Mouse (Mus musculus) limb, embryonic 13.5 days (tissue): ENCODE measurements around the gene Myt1l. TPM values are rescaled to one million over a fixed set of nuclear protein-coding genes. Genes with fewer than 3 reads are reported as not detected.

Source experiments
- ATAC-seq: fragments of 200-750 bp; cut with Nextera tagmentation; 2 replicates; pipeline ENCODE4 v1.8.0; 2017; ENCODE audit warnings: low read depth, moderate number of reproducible peaks, moderate TSS enrichment; ENCODE audit not compliant: low FRiP score
- H3K27ac ChIP-seq: fragments of 300-500 bp; sonication (generic); 2 replicates; pipeline ENCODE4 v1.5.1; 2015; ENCODE audit warnings: inconsistent platforms, mild to moderate bottlenecking, moderate library complexity
- H3K27me3 ChIP-seq: fragments of 300-500 bp; sonication (generic); 2 replicates; pipeline ENCODE4 v1.6.1; 2015; ENCODE audit warnings: mild to moderate bottlenecking, inconsistent platforms
- H3K36me3 ChIP-seq: fragments of 300-500 bp; sonication (generic); 2 replicates; pipeline ENCODE4 v1.6.1; 2015; ENCODE audit warnings: inconsistent platforms, mild to moderate bottlenecking, moderate library complexity
- H3K4me1 ChIP-seq: fragments of 300-500 bp; sonication (generic); 2 replicates; pipeline ENCODE4 v1.6.1; 2015; ENCODE audit warnings: inconsistent platforms
- H3K4me2 ChIP-seq: fragments of 300-500 bp; sonication (generic); replicated peaks from 2 replicates; pipeline ENCODE4 v1.6.1; 2015; ENCODE audit warnings: inconsistent platforms, mild to moderate bottlenecking, moderate library complexity
- H3K4me3 ChIP-seq: fragments of 300-500 bp; sonication (generic); 2 replicates; pipeline ENCODE4 v1.5.1; 2015; ENCODE audit warnings: moderate library complexity, mild to moderate bottlenecking, inconsistent platforms
- H3K9ac ChIP-seq: fragments of 300-500 bp; sonication (generic); 2 replicates; pipeline ENCODE4 v1.6.1; 2015; ENCODE audit warnings: mild to moderate bottlenecking, inconsistent platforms
- H3K9me3 ChIP-seq: fragments of 300-500 bp; sonication (generic); 2 replicates; pipeline ENCODE4 v1.6.1; 2016; ENCODE audit warnings: inconsistent platforms
- WGBS: fragments of 180-500 bp; shearing (Covaris S2); methylation state at CpG from one replicate; pipeline ENCODE4 v1.1.7; 2015; 5-methylcytosine and 5-hydroxymethylcytosine counted together
- polyA plus RNA-seq: library from polyadenylated mRNA; unstranded; fragments of >200 nt; fragmentation: Nextera tagmentation; extraction: Ambion mirVana; gene quantifications from 2 replicates; pipeline ENCODE4 v1.2.1, GENCODE M21; 2015

Gene Myt1l
- polyA plus RNA-seq, 1 experiment from 2014 or later = 0.14 TPM

GRCm38 (mm10) chr12:29939261-29939671 is 411.1 kb downstream of the Myt1l start:
- Histone ChIP-seq H3K4me3 (peak overlapping the region; percentile 89), H3K9ac (peak overlapping the region; percentile 96), H3K27me3 (no peaks in the 10 kb centered on the region), H3K27ac (peak overlapping the region; percentile 96), H3K36me3 (peaks cover 13% of the 10 kb centered on the region), H3K4me1 (peaks cover 34% of the 10 kb centered on the region), H3K4me2 (peak overlapping the region; percentile 85), H3K9me3 (no peaks in the 10 kb centered on the region)
- 4% methylated on average over 8 of the region's 8 CpGs for WGBS
- no peak for ATAC-seq

- H3K27me3 ChIP-seq = no peaks in the 10 kb centered on the region
- WGBS = 64% methylated on average over 2 of the region's 2 CpGs
- H3K9ac ChIP-seq = no peak overlapping the region
- H3K4me2 ChIP-seq = no peak overlapping the region
- peaks cover 13% of the 10 kb centered on the region for H3K36me3 ChIP-seq
- no peaks in the 10 kb centered on the region for H3K9me3 ChIP-seq
- H3K4me1 ChIP-seq = peaks cover 51% of the 10 kb centered on the region
- H3K4me3 ChIP-seq = no peak overlapping the region
- ATAC-seq = no peak
- no peak overlapping the region for H3K27ac ChIP-seq
These were observed 414.3 kb downstream of the Myt1l start for GRCm38 (mm10) chr12:29942435-29942834.

- H3K9me3 ChIP-seq = no peaks in the 10 kb centered on the region
These were observed 416.5 kb downstream of the Myt1l start for GRCm38 (mm10) chr12:29944650-29945049.

GRCm38 (mm10) chr12:29945182-29945743 is 417.1 kb downstream of the Myt1l start:
- no peak overlapping the region for H3K4me2 ChIP-seq
- H3K27ac ChIP-seq = no peak overlapping the region; the same call in 1 of the 2 replicates
- no peak for ATAC-seq
- H3K27me3 ChIP-seq = no peaks in the 10 kb centered on the region
- H3K4me1 ChIP-seq = peaks cover 46% of the 10 kb centered on the region
- H3K9ac ChIP-seq = 0 out of 2 replicates have a peak overlapping the region, but pooled peaks have one; percentile 8
- H3K9me3 ChIP-seq = no peaks in the 10 kb centered on the region
- 71% methylated on average over 6 of the region's 6 CpGs for WGBS
- peaks cover 13% of the 10 kb centered on the region for H3K36me3 ChIP-seq
- H3K4me3 ChIP-seq = no peak overlapping the region

More at GRCm38 (mm10) chr12:29944650-29945049, 416.5 kb downstream of the Myt1l start:
- 80% methylated on average over 3 of the region's 3 CpGs for WGBS
- Histone ChIP-seq H3K4me1 (peaks cover 48% of the 10 kb centered on the region), H3K4me2 (no peak overlapping the region), H3K9ac (no peak overlapping the region), H3K4me3 (no peak overlapping the region), H3K36me3 (peaks cover 13% of the 10 kb centered on the region), H3K27me3 (no peaks in the 10 kb centered on the region), H3K27ac (no peak overlapping the region)
- no peak for ATAC-seq

- no peak overlapping the region for H3K9ac ChIP-seq
- no peaks in the 10 kb centered on the region for H3K27me3 ChIP-seq
- WGBS = 73% methylated on average over 6 of the region's 6 CpGs
- no peak for ATAC-seq
- peaks cover 57% of the 10 kb centered on the region for H3K4me1 ChIP-seq
- no peak overlapping the region; the same call in 1 of the 2 replicates for H3K27ac ChIP-seq
- no peaks in the 10 kb centered on the region for H3K9me3 ChIP-seq
- H3K4me3 ChIP-seq = no peak overlapping the region
- H3K36me3 ChIP-seq = no peaks in the 10 kb centered on the region
- H3K4me2 ChIP-seq = no peak overlapping the region
These were observed 422.9 kb downstream of the Myt1l start for GRCm38 (mm10) chr12:29951043-29951442.

GRCm38 (mm10) chr12:29951485-29951884 is 423.3 kb downstream of the Myt1l start:
- WGBS = 90% methylated on average over 5 of the region's 5 CpGs
- H3K27ac ChIP-seq = no peak overlapping the region
- H3K9ac ChIP-seq = no peak overlapping the region
- no peak overlapping the region for H3K4me2 ChIP-seq
- peaks cover 54% of the 10 kb centered on the region for H3K4me1 ChIP-seq
- no peaks in the 10 kb centered on the region for H3K36me3 ChIP-seq
- H3K9me3 ChIP-seq = no peaks in the 10 kb centered on the region
- no peak overlapping the region for H3K4me3 ChIP-seq
- no peak for ATAC-seq
- H3K27me3 ChIP-seq = no peaks in the 10 kb centered on the region

GRCm38 (mm10) chr12:29952102-29952501 is 423.9 kb downstream of the Myt1l start:
- Histone ChIP-seq H3K4me2 (no peak overlapping the region), H3K27me3 (no peaks in the 10 kb centered on the region), H3K27ac (no peak overlapping the region), H3K9me3 (no peaks in the 10 kb centered on the region), H3K9ac (no peak overlapping the region), H3K36me3 (peaks cover 5% of the 10 kb centered on the region; the same call in 1 of the 2 replicates), H3K4me1 (peaks cover 60% of the 10 kb centered on the region), H3K4me3 (no peak overlapping the region)
- 84% methylated on average over 6 of the region's 6 CpGs for WGBS
- no peak for ATAC-seq

GRCm38 (mm10) chr12:29953999-29954398 is 425.8 kb downstream of the Myt1l start:
- Histone ChIP-seq H3K36me3 (peaks cover 5% of the 10 kb centered on the region; the same call in 1 of the 2 replicates), H3K9me3 (no peaks in the 10 kb centered on the region), H3K4me2 (peak overlapping the region; percentile 19; the same call in 1 of the 2 replicates), H3K4me3 (no peak overlapping the region), H3K4me1 (peaks cover 67% of the 10 kb centered on the region), H3K27me3 (no peaks in the 10 kb centered on the region), H3K27ac (peak overlapping the region; percentile 39; the same call in 1 of the 2 replicates), H3K9ac (no peak overlapping the region)
- 42% methylated on average over 11 of the region's 11 CpGs for WGBS
- ATAC-seq = no peak

GRCm38 (mm10) chr12:29954464-29954863 is 426.3 kb downstream of the Myt1l start:
- Histone ChIP-seq H3K4me2 (no peak overlapping the region), H3K9me3 (no peaks in the 10 kb centered on the region), H3K36me3 (peaks cover 5% of the 10 kb centered on the region; the same call in 1 of the 2 replicates), H3K27ac (peak overlapping the region; percentile 39; the same call in 1 of the 2 replicates), H3K9ac (no peak overlapping the region), H3K4me1 (peaks cover 63% of the 10 kb centered on the region), H3K27me3 (no peaks in the 10 kb centered on the region), H3K4me3 (no peak overlapping the region)
- no peak for ATAC-seq
- 77% methylated on average over 3 of the region's 3 CpGs for WGBS

- Histone ChIP-seq H3K27me3 (no peaks in the 10 kb centered on the region), H3K4me1 (peaks cover 61% of the 10 kb centered on the region), H3K9me3 (no peaks in the 10 kb centered on the region), H3K4me3 (no peak overlapping the region), H3K27ac (no peak overlapping the region), H3K4me2 (no peak overlapping the region), H3K36me3 (peaks cover 5% of the 10 kb centered on the region; the same call in 1 of the 2 replicates), H3K9ac (no peak overlapping the region)
- ATAC-seq = no peak
- WGBS = 75% methylated on average over 12 of the region's 12 CpGs
These were observed 428.8 kb downstream of the Myt1l start for GRCm38 (mm10) chr12:29956969-29957368.

GRCm38 (mm10) chr12:29958637-29959036 is 430.5 kb downstream of the Myt1l start:
- Histone ChIP-seq H3K4me1 (peaks cover 45% of the 10 kb centered on the region), H3K27me3 (no peaks in the 10 kb centered on the region), H3K4me3 (no peak overlapping the region), H3K9ac (no peak overlapping the region), H3K27ac (no peak overlapping the region), H3K36me3 (peaks cover 15% of the 10 kb centered on the region), H3K4me2 (no peak overlapping the region), H3K9me3 (no peaks in the 10 kb centered on the region)
- no peak for ATAC-seq
- WGBS = 71% methylated on average over 5 of the region's 5 CpGs

- no peak overlapping the region for H3K27ac ChIP-seq
- no peaks in the 10 kb centered on the region for H3K27me3 ChIP-seq
- peaks cover 24% of the 10 kb centered on the region for H3K36me3 ChIP-seq
- H3K9ac ChIP-seq = no peak overlapping the region
- H3K4me1 ChIP-seq = peaks cover 45% of the 10 kb centered on the region
- no peaks in the 10 kb centered on the region for H3K9me3 ChIP-seq
- 96% methylated on average over 1 of the region's 1 CpGs for WGBS
- ATAC-seq = no peak
- H3K4me2 ChIP-seq = no peak overlapping the region
- no peak overlapping the region for H3K4me3 ChIP-seq
These were observed 432.9 kb downstream of the Myt1l start for GRCm38 (mm10) chr12:29961041-29961440.

GRCm38 (mm10) chr12:29965016-29965415 is 436.8 kb downstream of the Myt1l start:
- Histone ChIP-seq H3K27ac (no peak overlapping the region), H3K4me1 (peaks cover 27% of the 10 kb centered on the region), H3K4me3 (no peak overlapping the region), H3K9ac (no peak overlapping the region), H3K36me3 (peaks cover 23% of the 10 kb centered on the region), H3K9me3 (no peaks in the 10 kb centered on the region), H3K4me2 (no peak overlapping the region), H3K27me3 (no peaks in the 10 kb centered on the region)
- WGBS = 90% methylated on average over 6 of the region's 6 CpGs
- no peak for ATAC-seq
